Mouse (Mus musculus) neural tube, embryonic 11.5 days (tissue): ENCODE measurements around the gene Pagr1b. TPM values are rescaled to one million over a fixed set of nuclear protein-coding genes. Genes with fewer than 3 reads are reported as not detected.

Experiments
- ATAC-seq: fragments of 200-750 bp; cut with Nextera tagmentation; 2 replicates; pipeline ENCODE4 v1.8.0; 2017; ENCODE audit warnings: moderate number of reproducible peaks, mild to moderate bottlenecking, moderate TSS enrichment, moderate library complexity; ENCODE audit not compliant: insufficient read depth, low FRiP score, low TSS enrichment
- DNase-seq: peaks from one replicate; pipeline ENCODE4 v3.0.0-alpha.2; 2015; ENCODE audit warnings: low spot score
- H3K27ac ChIP-seq: fragments of 300-500 bp; sonication (generic); 2 replicates; pipeline ENCODE4 v1.5.1; 2014; ENCODE audit warnings: low read depth, mild to moderate bottlenecking, low read length
- H3K27me3 ChIP-seq: fragments of 300-500 bp; sonication (generic); 2 replicates; pipeline ENCODE4 v1.6.1; 2014; ENCODE audit warnings: mild to moderate bottlenecking, low read length, mixed read lengths; ENCODE audit not compliant: control insufficient read depth, insufficient read depth
- H3K36me3 ChIP-seq: fragments of 300-500 bp; sonication (generic); 2 replicates; pipeline ENCODE4 v1.6.1; 2014; ENCODE audit warnings: mild to moderate bottlenecking, low read length, moderate library complexity, mixed read lengths; ENCODE audit not compliant: control insufficient read depth, insufficient read depth
- H3K4me1 ChIP-seq: fragments of 300-500 bp; sonication (generic); 2 replicates; pipeline ENCODE4 v1.6.1; 2014; ENCODE audit warnings: low read length, mixed read lengths; ENCODE audit not compliant: control insufficient read depth, insufficient read depth
- H3K4me2 ChIP-seq: fragments of 300-500 bp; sonication (generic); 2 replicates; pipeline ENCODE4 v1.6.1; 2014; ENCODE audit warnings: low read depth, mild to moderate bottlenecking, moderate library complexity
- H3K4me3 ChIP-seq: fragments of 300-500 bp; sonication (generic); 2 replicates; pipeline ENCODE4 v1.5.1; 2014; ENCODE audit warnings: low read depth, low read length
- H3K9ac ChIP-seq: fragments of 300-500 bp; sonication (generic); 2 replicates; pipeline ENCODE4 v1.6.1; 2014; ENCODE audit warnings: mild to moderate bottlenecking, low read length
- H3K9me3 ChIP-seq: fragments of 300-500 bp; sonication (generic); 2 replicates; pipeline ENCODE4 v1.6.1; 2016; ENCODE audit warnings: low read length; ENCODE audit not compliant: control insufficient read depth
- whole genome bisulfite sequencing: fragments of 180-500 bp; shearing (Covaris S2); extraction: QIAGEN DNeasy Blood & Tissue Kit; methylation state at CpG from one replicate; pipeline ENCODE4 v1.1.7; 2014; 5-methylcytosine and 5-hydroxymethylcytosine counted together
- polyA plus RNA-seq: library from polyadenylated mRNA; unstranded; fragments of >200 nt; fragmentation: Nextera tagmentation; extraction: Ambion mirVana; gene quantifications from 2 replicates; pipeline ENCODE4 v1.2.1, GENCODE M21; 2014

Gene Pagr1b
- polyA plus RNA-seq, 1 experiment from 2014 or later, result 1.1 TPM

DNA sequence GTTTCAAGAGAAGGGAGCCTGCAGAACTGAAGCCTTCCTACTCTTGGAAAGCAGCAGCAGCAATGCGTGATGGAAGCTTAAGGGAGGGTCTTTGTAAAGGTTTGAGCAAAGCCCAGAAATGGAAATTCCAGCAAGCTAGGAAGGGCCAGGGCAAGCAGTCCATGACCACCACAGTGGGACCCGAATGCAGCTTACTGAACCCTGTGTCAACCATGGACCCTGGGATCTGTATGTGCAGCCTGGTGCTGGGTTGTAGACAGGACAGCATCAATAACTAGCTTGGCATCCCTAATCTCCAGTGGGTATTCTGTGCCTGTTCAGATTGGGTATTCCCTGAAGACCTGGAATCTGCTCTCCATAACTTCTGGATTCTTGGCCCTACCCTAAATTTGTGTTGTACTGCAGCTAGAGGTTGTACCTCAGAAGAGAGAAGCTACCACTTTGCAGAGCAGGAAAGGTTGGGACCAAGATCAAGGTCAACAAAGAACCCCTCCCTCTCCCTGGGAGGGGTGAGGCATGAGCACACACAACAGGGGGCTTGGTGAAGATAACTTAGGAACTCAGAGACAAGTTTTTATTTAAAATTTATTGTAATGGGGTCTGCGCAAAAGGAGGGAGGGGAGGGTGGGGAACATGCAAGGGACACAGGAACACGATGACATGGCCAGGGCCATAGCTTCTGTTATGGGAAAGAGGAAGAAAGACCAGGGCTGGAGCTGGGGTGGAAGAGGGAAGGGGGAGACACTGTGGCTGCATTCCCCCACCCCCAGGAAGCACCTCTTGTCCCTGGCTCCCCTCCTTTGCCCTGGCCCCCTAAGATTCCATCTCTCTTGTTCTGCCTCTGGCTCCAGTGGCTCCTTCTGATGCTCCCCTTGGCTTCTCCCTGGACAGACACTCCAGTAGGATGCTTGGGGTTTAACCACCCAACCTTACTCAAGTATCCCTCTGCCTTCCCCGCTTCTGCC is 5.6 kb upstream of the Pagr1b start:
- peaks cover 37% of the 10 kb centered on the region for H3K4me1 ChIP-seq
- peak overlapping the region; percentile 70 for H3K9ac ChIP-seq
- H3K4me3 ChIP-seq, result peak overlapping the region; percentile 38
- peak overlapping the region; percentile 84 for H3K4me2 ChIP-seq
- ATAC-seq (no peak), DNase-seq (peak; percentile 48)
- peaks cover 12% of the 10 kb centered on the region for H3K36me3 ChIP-seq
- H3K27me3 ChIP-seq, result no peaks in the 10 kb centered on the region
- 44% methylated on average over 5 of the region's 5 CpGs for WGBS
- H3K27ac ChIP-seq, result peak overlapping the region; percentile 47; the same call in 1 of the 2 replicates
- H3K9me3 ChIP-seq, result no peaks in the 10 kb centered on the region

GRCm38 (mm10) chr7:127020901-127021562 is 4.7 kb upstream of the Pagr1b start, which contains the start of the genes Gm42742 and Prrt2:
Gm42742 (minus strand) TSS chr7:127021097.
Prrt2 (minus strand) TSS chr7:127021211.
- no peak for ATAC-seq
- 2% methylated on average over 28 of the region's 37 CpGs for WGBS
- peaks cover 12% of the 10 kb centered on the region for H3K36me3 ChIP-seq
- peak; percentile 60 for DNase-seq
- peak within 1 kb of the TSS; percentile 47; the same call in 1 of the 2 replicates for H3K27ac ChIP-seq
- H3K9ac ChIP-seq, result peak within 1 kb of the TSS; percentile 70
- no peaks in the 10 kb centered on the region for H3K9me3 ChIP-seq
- H3K4me1 ChIP-seq, result peaks cover 37% of the 10 kb centered on the region
- H3K4me3 ChIP-seq, result peak within 1 kb of the TSS; percentile 38
- no peaks in the 10 kb centered on the region for H3K27me3 ChIP-seq
- peak within 1 kb of the TSS; percentile 84 for H3K4me2 ChIP-seq

GRCm38 (mm10) chr7:127020491-127020890 is 4.2 kb upstream of the Pagr1b start:
- 46% methylated on average over 5 of the region's 5 CpGs for WGBS
- Histone ChIP-seq H3K4me2 (peak overlapping the region; percentile 84), H3K4me1 (peaks cover 42% of the 10 kb centered on the region), H3K9me3 (no peaks in the 10 kb centered on the region), H3K9ac (peak overlapping the region; percentile 70), H3K36me3 (peaks cover 12% of the 10 kb centered on the region), H3K27me3 (no peaks in the 10 kb centered on the region), H3K4me3 (peak overlapping the region; percentile 38), H3K27ac (no peak overlapping the region)
- DNase-seq, result no peak
- ATAC-seq, result no peak

- no peak overlapping the region; the same call in 1 of the 2 replicates for H3K4me2 ChIP-seq
- H3K9me3 ChIP-seq, result no peaks in the 10 kb centered on the region
- no peaks in the 10 kb centered on the region for H3K27me3 ChIP-seq
- peaks cover 45% of the 10 kb centered on the region for H3K4me1 ChIP-seq
- no peak for DNase-seq
- H3K36me3 ChIP-seq, result peaks cover 15% of the 10 kb centered on the region
- H3K4me3 ChIP-seq, result 0 out of 2 replicates have a peak overlapping the region, but pooled peaks have one; percentile 38
- H3K27ac ChIP-seq, result no peak overlapping the region
- 73% methylated on average over 3 of the region's 3 CpGs for WGBS
- peak overlapping the region; percentile 70; the same call in 1 of the 2 replicates for H3K9ac ChIP-seq
- no peak for ATAC-seq
Measured at GRCm38 (mm10) chr7:127020031-127020430, 3.7 kb upstream of the Pagr1b start.

GRCm38 (mm10) chr7:127019306-127019960 is 3.1 kb upstream of the Pagr1b start:
- peaks cover 16% of the 10 kb centered on the region for H3K36me3 ChIP-seq
- no peaks in the 10 kb centered on the region for H3K9me3 ChIP-seq
- no peak overlapping the region for H3K4me2 ChIP-seq
- H3K27me3 ChIP-seq, result no peaks in the 10 kb centered on the region
- peaks cover 42% of the 10 kb centered on the region for H3K4me1 ChIP-seq
- no peak overlapping the region for H3K27ac ChIP-seq
- DNase-seq, result no peak
- ATAC-seq, result no peak
- 86% methylated on average over 14 of the region's 14 CpGs for WGBS
- no peak overlapping the region for H3K4me3 ChIP-seq
- H3K9ac ChIP-seq, result no peak overlapping the region

- 85% methylated on average over 15 of the region's 15 CpGs for WGBS
- ATAC-seq, result no peak
- DNase-seq, result no peak
Measured at GRCm38 (mm10) chr7:127018416-127019305, 2.4 kb upstream of the Pagr1b start.

GRCm38 (mm10) chr7:127017950-127018345 is 1.7 kb upstream of the Pagr1b start:
- Histone ChIP-seq H3K4me2 (no peak overlapping the region), H3K9me3 (no peaks in the 10 kb centered on the region), H3K27ac (no peak overlapping the region), H3K4me1 (peaks cover 31% of the 10 kb centered on the region), H3K9ac (0 out of 2 replicates have a peak overlapping the region, but pooled peaks have one; percentile 2), H3K36me3 (peaks cover 14% of the 10 kb centered on the region), H3K4me3 (no peak overlapping the region), H3K27me3 (no peaks in the 10 kb centered on the region)
- WGBS, result 71% methylated on average over 6 of the region's 6 CpGs
- no peak for ATAC-seq
- no peak for DNase-seq

More at GRCm38 (mm10) chr7:127018416-127019305, 2.4 kb upstream of the Pagr1b start:
- no peak overlapping the region for H3K4me2 ChIP-seq
- H3K27ac ChIP-seq, result no peak overlapping the region
- no peaks in the 10 kb centered on the region for H3K9me3 ChIP-seq
- H3K4me3 ChIP-seq, result no peak overlapping the region
- H3K27me3 ChIP-seq, result no peaks in the 10 kb centered on the region
- peak overlapping the region; percentile 18 for H3K9ac ChIP-seq
- H3K4me1 ChIP-seq, result peaks cover 38% of the 10 kb centered on the region
- H3K36me3 ChIP-seq, result peaks cover 18% of the 10 kb centered on the region
